Mouse (Mus musculus) testis, adult 2 months (tissue): ENCODE measurements at regions not wholly inside any gene's neighbourhood (a gene's known extent, or its start where the extent isn't known, plus 50 kb on each side); places are given as distances from the start of the nearest gene placed in this dataset.

Experiments used
- CTCF ChIP-seq: fragments of 200-500 bp; IDR thresholded peaks from 2 replicates; pipeline ENCODE4 v1.5.1; 2012; ENCODE audit warnings: low read depth, mild to moderate bottlenecking, inconsistent platforms, low read length, moderate library complexity; ENCODE audit not compliant: control insufficient read depth, insufficient read depth, insufficient replicate concordance
- POLR2A ChIP-seq: fragments of 200-500 bp; IDR thresholded peaks from 2 replicates; pipeline ENCODE4 v1.6.1; 2012; ENCODE audit warnings: low read depth, mild to moderate bottlenecking, inconsistent platforms, low read length, moderate library complexity; ENCODE audit not compliant: control insufficient read depth

- TF ChIP-seq CTCF (no peak), POLR2A (no peak)
Measured at GRCm38 (mm10) chr13:11107693-11108092, 747.0 kb upstream of the Chrm3 start.
